Mouse (Mus musculus) heart, postnatal 36 days (tissue): ENCODE data around the gene Arhgef6. TPM values are rescaled to one million over a fixed set of nuclear protein-coding genes. Genes with fewer than 3 reads are reported as not detected.

Source experiments
- DNase-seq, 2 experiments: peaks; one replicate each; pipeline ENCODE4 v3.0.0; 2021 to 2022
- intact Hi-C: fragments of 180-260 bp; cut with DNase I; formaldehyde crosslinking; loops from one replicate; pipeline ENCODE4 v1.15.1; 2025
- total RNA-seq, 2 experiments: library from RNA; stranded (reverse); gene quantifications; 2 replicates each; pipeline ENCODE4 v1.2.3; 2021

The Arhgef6 gene
- total RNA-seq, 2 experiments from 2014 or later: 61.0 to 62.6 TPM

GRCm38 (mm10) chrX:57210591-57210990 is 127.9 kb downstream of the Arhgef6 start:
- intact Hi-C loops: no loop called here
- no peak for DNase-seq

- intact Hi-C loops: no loop called here
- DNase-seq: no peak
Measured at GRCm38 (mm10) chrX:57200397-57200796, 138.1 kb downstream of the Arhgef6 start.

- no peak for DNase-seq
- intact Hi-C loops: no loop called here
Measured at GRCm38 (mm10) chrX:57198036-57198435, 140.5 kb downstream of the Arhgef6 start.

GRCm38 (mm10) chrX:57196319-57196718 is 142.2 kb downstream of the Arhgef6 start:
- no peak for DNase-seq
- intact Hi-C loops: no loop called here

GRCm38 (mm10) chrX:57189335-57189734 is 149.2 kb downstream of the Arhgef6 start:
- DNase-seq: no peak
- intact Hi-C loops: no loop called here

GRCm38 (mm10) chrX:57187301-57187700 is 151.2 kb downstream of the Arhgef6 start:
- intact Hi-C loops: no loop called here
- DNase-seq: no peak

GRCm38 (mm10) chrX:57183359-57183758 is 155.2 kb downstream of the Arhgef6 start:
- intact Hi-C loops: no loop called here

GRCm38 (mm10) chrX:57182470-57182869 is 156.1 kb downstream of the Arhgef6 start:
- intact Hi-C loops: no loop called here
- DNase-seq: no peak

More at GRCm38 (mm10) chrX:57183359-57183758, 155.2 kb downstream of the Arhgef6 start:
- no peak for DNase-seq

Other genes with a start within 250 kb of the Arhgef6 start
- gene Cd40lg, start 126.6 kb downstream of the Arhgef6 start, total RNA-seq: not detected
- gene Rbmx, start 54.3 kb upstream of the Arhgef6 start, total RNA-seq: 10 to 100 TPM; 22.2 to 28.4 TPM
- gene Gm364, start 70.4 kb upstream of the Arhgef6 start, total RNA-seq: not detected
- gene Gpr101, start 165.0 kb upstream of the Arhgef6 start, total RNA-seq: not detected